Mouse (Mus musculus) left cerebral cortex, postnatal 10 days (tissue): ENCODE data around the gene Gns. TPM values are rescaled to one million over a fixed set of nuclear protein-coding genes. Genes with fewer than 3 reads are reported as not detected.

Source experiments
- DNase-seq, 2 experiments: peaks; one replicate each; pipeline ENCODE4 v3.0.0; 2021 to 2022; ENCODE audit warnings: low spot score in 2 of 2, mixed read lengths in 1 of 2; ENCODE audit errors: extremely low spot score in 1 of 2
- intact Hi-C: fragments of 180-260 bp; cut with DNase I; formaldehyde crosslinking; loops from one replicate; pipeline ENCODE4 v1.15.1; 2025
- total RNA-seq, 2 experiments: library from RNA; stranded (reverse); gene quantifications; 2 replicates each; pipeline ENCODE4 v1.2.3; 2021

Gns gene
- total RNA-seq, 2 experiments from 2014 or later: 72.8 to 73.7 TPM

DNA sequence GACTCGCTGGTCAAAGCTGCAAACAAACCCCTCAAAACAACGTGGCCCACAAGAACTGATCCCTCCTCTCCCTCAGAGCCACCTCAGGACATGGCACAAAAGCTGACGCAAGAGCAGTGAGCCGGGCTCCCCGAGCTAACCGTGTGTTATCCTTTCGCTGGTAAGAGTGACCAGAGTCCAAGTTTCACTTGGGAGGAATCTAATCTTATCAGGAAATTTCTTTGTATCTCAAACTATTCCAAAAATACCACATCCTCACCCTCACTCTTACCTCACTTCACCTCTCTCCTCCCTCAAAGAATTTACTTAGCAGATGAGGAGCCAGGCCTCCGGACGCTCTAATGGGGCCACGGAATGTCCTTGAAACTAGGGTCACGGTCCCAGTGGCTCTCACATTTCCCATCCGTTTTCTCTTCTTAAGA, 74.4 kb downstream of the Gns start:
- intact Hi-C loops: no loop called here
- DNase-seq: no peak

DNA sequence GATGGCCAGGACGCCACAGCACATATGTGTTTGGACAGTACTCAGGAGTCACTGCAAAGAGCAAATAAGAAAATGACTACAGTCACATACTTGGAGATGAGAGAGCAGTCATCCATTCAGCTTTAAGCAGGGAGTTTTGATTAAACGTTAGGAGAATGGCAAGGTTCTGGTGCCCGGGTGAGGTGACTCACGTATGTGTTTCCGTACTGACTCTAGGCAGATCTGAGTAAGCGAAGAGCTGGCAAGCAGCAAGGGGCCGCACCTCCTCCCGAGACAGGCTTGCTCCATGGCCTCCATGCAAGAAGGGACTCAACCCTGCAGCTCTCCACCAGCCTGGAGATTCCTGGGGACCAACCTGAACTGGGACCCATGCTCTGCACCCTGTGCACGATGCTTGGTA, 78.9 kb downstream of the Gns start:
- DNase-seq: no peak
- intact Hi-C loops: no loop called here

DNA sequence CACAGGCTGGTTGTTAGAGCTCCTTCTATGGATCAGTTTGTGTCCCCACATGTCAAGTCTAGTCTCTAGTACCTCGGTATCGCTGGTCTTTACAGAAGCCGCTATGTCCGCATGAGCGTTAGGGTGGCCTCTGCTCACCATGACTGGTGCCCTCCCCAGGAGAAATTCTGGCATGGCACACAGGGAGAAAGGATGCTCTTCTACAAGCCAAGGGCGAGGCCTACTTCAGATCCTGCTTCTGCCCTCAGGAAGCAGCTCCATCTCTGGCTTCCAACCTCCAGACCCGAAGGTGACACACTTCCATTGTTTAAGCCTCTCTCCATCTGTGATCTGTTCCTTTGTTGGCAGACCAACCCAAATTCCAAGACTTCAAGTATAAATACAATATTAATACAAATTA, 79.3 kb downstream of the Gns start:
- intact Hi-C loops: no loop called here
- DNase-seq: no peak

GRCm38 (mm10) chr10:121445808-121446207, 80.9 kb downstream of the Gns start:
- intact Hi-C loops: no loop called here

More at GRCm38 (mm10) chr10:121445808-121446207, 80.9 kb downstream of the Gns start:
- no peak for DNase-seq

Other genes starting within 250 kb of the Gns start
- gene Tbc1d30, start 13.8 kb upstream of the Gns start, total RNA-seq: 10 to 100 TPM; 63.8 to 67.1 TPM
- gene Rassf3, start 111.3 kb downstream of the Gns start, total RNA-seq: 10 to 100 TPM; 24.5 to 31.1 TPM
- gene Tbk1, start 221.7 kb downstream of the Gns start, total RNA-seq: 10 to 100 TPM; 38.2 to 41.2 TPM